Mouse (Mus musculus): ENCODE measurements around the gene Sv2b.

- no peak for TF ChIP-seq CTCF (IDR thresholded peaks at IDR 0.05; ENCODE audit: low read depth)
- TF ChIP-seq EP300 (IDR thresholded peaks at IDR 0.05; ENCODE audit: low read depth): no peak
These were observed 41.8 kb downstream of the Sv2b start for GRCm38 (mm10) chr7:75267236-75267635.

Measured in liver, embryonic 14.5 days (tissue).